Mouse (Mus musculus): ENCODE measurements around the gene En1.
A peak's percentile ranks its signal among the peaks of the same experiment; 100 is the strongest.

GRCm38 (mm10) chr1:120586500-120587110, 15.6 kb upstream of the En1 start:
- TF ChIP-seq CTCF (IDR thresholded peaks at IDR 0.05; ENCODE audit: low read depth) = peak; percentile 93
- TF ChIP-seq EP300 (IDR thresholded peaks at IDR 0.05; ENCODE audit: low read depth) = no peak

All from heart, postnatal 0 days (tissue).